Mouse (Mus musculus): ENCODE results near the gene Tenm2. TPM values are rescaled to one million over a fixed set of nuclear protein-coding genes. Genes with fewer than 3 reads are reported as not detected.
A peak's percentile ranks its signal among the peaks of the same experiment; 100 is the strongest.

The Tenm2 gene
- total RNA-seq, 2 experiments from 2014 or later = 73.5 to 92.9 TPM

GRCm38 (mm10) chr11:36537573-36538133, 698.1 kb downstream of the Tenm2 start:
- intact Hi-C loops (cut with DNase I) = no loop called here
- DNase-seq (ENCODE audit: low spot score in 2 of 2) = no peak

GRCm38 (mm10) chr11:36535591-36535990, 700.2 kb downstream of the Tenm2 start:
- intact Hi-C loops (cut with DNase I) = no loop called here
- peak in 1 of 2 experiments; percentile 20 for DNase-seq (ENCODE audit: low spot score in 2 of 2)

GRCm38 (mm10) chr11:36531614-36532013, 704.1 kb downstream of the Tenm2 start:
- no peak for DNase-seq (ENCODE audit: low spot score in 2 of 2)
- intact Hi-C loops (cut with DNase I) = no loop called here

- intact Hi-C loops (cut with DNase I) = loop anchor here (2.0 kb wide), 1 partner anchor 307 kb away; no protein-coding TSS in a partner anchor
- no peak for DNase-seq (ENCODE audit: low spot score in 2 of 2)
Observed at GRCm38 (mm10) chr11:36527509-36527908, 708.3 kb downstream of the Tenm2 start.

- intact Hi-C loops (cut with DNase I) = loop anchor here (1.0 to 2.0 kb wide), 2 partner anchors 306 to 481 kb away; no protein-coding TSS in a partner anchor
- DNase-seq (ENCODE audit: low spot score in 2 of 2) = peak; percentile 85 to 89
Observed at GRCm38 (mm10) chr11:36526381-36526780, 709.4 kb downstream of the Tenm2 start.

GRCm38 (mm10) chr11:36512468-36512867, 723.3 kb downstream of the Tenm2 start:
- intact Hi-C loops (cut with DNase I) = no loop called here
- no peak for DNase-seq (ENCODE audit: low spot score in 2 of 2)

GRCm38 (mm10) chr11:36508312-36508711, 727.5 kb downstream of the Tenm2 start:
- peak in 1 of 2 experiments; percentile 36 for DNase-seq (ENCODE audit: low spot score in 2 of 2)
- intact Hi-C loops (cut with DNase I) = no loop called here

- peak; percentile 42 to 75 for DNase-seq (ENCODE audit: low spot score in 2 of 2)
- intact Hi-C loops (cut with DNase I) = no loop called here
Observed at GRCm38 (mm10) chr11:36494898-36495548, 740.7 kb downstream of the Tenm2 start.

- intact Hi-C loops (cut with DNase I) = no loop called here
- no peak for DNase-seq (ENCODE audit: low spot score in 2 of 2)
Observed at GRCm38 (mm10) chr11:36492274-36492673, 743.5 kb downstream of the Tenm2 start.

GRCm38 (mm10) chr11:36490085-36490484, 745.7 kb downstream of the Tenm2 start:
- intact Hi-C loops (cut with DNase I) = no loop called here
- DNase-seq (ENCODE audit: low spot score in 2 of 2) = no peak

- peak in 1 of 2 experiments; percentile 40 for DNase-seq (ENCODE audit: low spot score in 2 of 2)
- intact Hi-C loops (cut with DNase I) = no loop called here
Observed at GRCm38 (mm10) chr11:36488666-36489065, 747.1 kb downstream of the Tenm2 start.

GRCm38 (mm10) chr11:36486092-36486491, 749.7 kb downstream of the Tenm2 start:
- DNase-seq (ENCODE audit: low spot score in 2 of 2) = peak in 1 of 2 experiments; percentile 55
- intact Hi-C loops (cut with DNase I) = no loop called here

GRCm38 (mm10) chr11:36484466-36485069, 751.2 kb downstream of the Tenm2 start:
- DNase-seq (ENCODE audit: low spot score in 2 of 2) = peak in 1 of 2 experiments; percentile 75
- intact Hi-C loops (cut with DNase I) = no loop called here

GRCm38 (mm10) chr11:36482136-36482535, 753.6 kb downstream of the Tenm2 start:
- intact Hi-C loops (cut with DNase I) = no loop called here
- DNase-seq (ENCODE audit: low spot score in 2 of 2) = no peak

- intact Hi-C loops (cut with DNase I) = no loop called here
Observed at GRCm38 (mm10) chr11:36481524-36481923, 754.2 kb downstream of the Tenm2 start.

GRCm38 (mm10) chr11:36481086-36481485, 754.7 kb downstream of the Tenm2 start:
- intact Hi-C loops (cut with DNase I) = no loop called here
- DNase-seq (ENCODE audit: low spot score in 2 of 2) = no peak

More at GRCm38 (mm10) chr11:36481524-36481923, 754.2 kb downstream of the Tenm2 start:
- DNase-seq (ENCODE audit: low spot score in 2 of 2) = no peak

GRCm38 (mm10) chr11:36469811-36470551, 765.8 kb downstream of the Tenm2 start:
- intact Hi-C loops (cut with DNase I) = no loop called here
- DNase-seq (ENCODE audit: low spot score in 2 of 2) = no peak

GRCm38 (mm10) chr11:36458451-36458850, 777.3 kb downstream of the Tenm2 start:
- peak in 1 of 2 experiments; percentile 67 for DNase-seq (ENCODE audit: low spot score in 2 of 2)
- intact Hi-C loops (cut with DNase I) = loop anchor here (10.0 kb wide), 1 partner anchor 216 kb away; no protein-coding TSS in a partner anchor

GRCm38 (mm10) chr11:36454076-36454475, 781.7 kb downstream of the Tenm2 start:
- intact Hi-C loops (cut with DNase I) = loop anchor here (10.0 kb wide), 1 partner anchor 221 kb away; no protein-coding TSS in a partner anchor
- DNase-seq (ENCODE audit: low spot score in 2 of 2) = no peak

- DNase-seq (ENCODE audit: low spot score in 2 of 2) = no peak
- intact Hi-C loops (cut with DNase I) = loop anchor here (10.0 kb wide), 1 partner anchor 222 kb away; no protein-coding TSS in a partner anchor
Observed at GRCm38 (mm10) chr11:36452436-36452835, 783.3 kb downstream of the Tenm2 start.
